Mouse (Mus musculus) brain, embryonic 14.5 days (tissue): ENCODE measurements at regions not wholly inside any gene's neighbourhood (a gene's known extent, or its start where the extent isn't known, plus 50 kb on each side); places are given as distances from the start of the nearest gene placed in this dataset.

ENCODE experiments used
- CTCF ChIP-seq: fragments of 200-500 bp; IDR thresholded peaks from 2 replicates; pipeline ENCODE4 v1.5.1; 2012; ENCODE audit warnings: inconsistent platforms, mild to moderate bottlenecking, moderate library complexity, borderline replicate concordance; ENCODE audit not compliant: insufficient read depth, insufficient read length; ENCODE audit errors: extremely low read depth
- POLR2A ChIP-seq: fragments of 200-500 bp; IDR thresholded peaks from 2 replicates; pipeline ENCODE4 v1.6.1; 2012; ENCODE audit warnings: mild to moderate bottlenecking, inconsistent platforms, borderline replicate concordance; ENCODE audit not compliant: poor library complexity, insufficient read depth, insufficient read length, severe bottlenecking; ENCODE audit errors: extremely low read depth

DNA sequence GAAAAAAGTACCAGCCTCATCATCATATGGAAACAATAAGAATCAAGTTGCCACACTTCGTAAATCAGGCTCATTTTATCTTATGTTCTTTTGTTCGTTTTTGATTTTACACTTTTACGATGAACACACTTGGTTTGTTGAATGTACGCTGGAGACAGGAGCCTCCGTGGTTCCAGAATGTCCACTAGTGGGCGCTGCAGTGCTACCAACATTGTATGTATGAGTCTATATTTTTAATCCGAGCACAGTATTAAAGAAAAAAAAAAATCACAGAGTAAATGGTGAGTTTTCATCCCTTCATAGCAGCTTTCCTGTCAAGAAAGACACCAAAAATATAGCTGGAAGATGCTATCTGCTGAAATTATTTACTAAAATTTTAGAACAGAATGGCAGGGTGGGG lies 60.6 kb upstream of the Zfhx3 start:
- TF ChIP-seq CTCF, result peak; percentile 82; the same call in 1 of the 2 replicates
- TF ChIP-seq POLR2A, result no peak
